Mouse (Mus musculus): ENCODE results near the gene Cavin1. TPM values are rescaled to one million over a fixed set of nuclear protein-coding genes. Genes with fewer than 3 reads are reported as not detected.

Cavin1 gene
- total and polyA plus RNA-seq, 3 experiments = 3.4 to 9.0 TPM; not detected in 1

- TF ChIP-seq MXI1 (IDR thresholded peaks at IDR 0.05; ENCODE audit: low read depth, low read length) (peak; percentile 100), POLR2AphosphoS2 (IDR thresholded peaks at IDR 0.05; ENCODE audit: low read length) (peak; percentile 73), ZC3H11A (IDR thresholded peaks at IDR 0.05; ENCODE audit: low read depth, low read length) (no peak), MYB (IDR thresholded peaks at IDR 0.05; ENCODE audit: low read depth, low read length) (no peak), MAZ (IDR thresholded peaks at IDR 0.05; ENCODE audit: low read depth, low read length) (peak; percentile 96), SMC3 (IDR thresholded peaks at IDR 0.05; ENCODE audit: low read depth, low read length) (peak; percentile 27; the same call in 1 of the 2 replicates), BHLHE40 (IDR thresholded peaks at IDR 0.05; ENCODE audit: borderline replicate concordance, low read depth, low read length) (peak; percentile 74), MEF2A (IDR thresholded peaks at IDR 0.05; ENCODE audit: extremely low read depth, insufficient replicate concordance, low read depth, low read length, poor library complexity, severe bottlenecking) (no peak), SIN3A (IDR thresholded peaks at IDR 0.05; ENCODE audit: low read length) (peak; percentile 100), MAX (IDR thresholded peaks at IDR 0.05; ENCODE audit: low read length) (peak; percentile 99), ZMIZ1 (IDR thresholded peaks at IDR 0.05; ENCODE audit: low read depth, low read length) (no peak), TBP (IDR thresholded peaks at IDR 0.05; ENCODE audit: low read depth, low read length) (peak; percentile 92), EP300 (IDR thresholded peaks at IDR 0.05; ENCODE audit: low read depth in 1 of 2, low read length in 2 of 2) (peak; percentile 43 to 79; a peak in 3 of 4 replicates), MYC (IDR thresholded peaks at IDR 0.05; ENCODE audit: low read depth, low read length) (peak; percentile 99), POLR2AphosphoS5 (IDR thresholded peaks at IDR 0.05; ENCODE audit: borderline replicate concordance, low read depth, low read length) (no peak), UBTF (IDR thresholded peaks at IDR 0.05; ENCODE audit: borderline replicate concordance, insufficient read depth, low read depth, low read length) (no peak), TCF12 (IDR thresholded peaks at IDR 0.05; ENCODE audit: low read depth, low read length) (peak; percentile 76), CTCF (IDR thresholded peaks at IDR 0.05 in 2 of 3, conservative IDR thresholded peaks at IDR 0.05 in 1 of 3; ENCODE audit: control insufficient read depth in 1 of 3, insufficient read depth in 1 of 3, low read depth in 2 of 3, low read length in 3 of 3, poor library complexity in 1 of 3, severe bottlenecking in 1 of 3) (no peak), USF1 (IDR thresholded peaks at IDR 0.05; ENCODE audit: low read depth, low read length) (peak; percentile 87), ELF1 (IDR thresholded peaks at IDR 0.05; ENCODE audit: low read depth, low read length) (peak; percentile 69), NELFE (IDR thresholded peaks at IDR 0.05; ENCODE audit: low read depth, low read length) (peak; percentile 79)
Observed at GRCm38 (mm10) chr11:100939512-100940151, 31.1 kb downstream of the Cavin1 start, which contains the start of gene Stat3 (continued).

- peak; percentile 75 for DNase-seq (ENCODE audit: low read depth, low spot score)
- Histone ChIP-seq H3K4me1 (ENCODE audit: control insufficient read depth in 1 of 2, insufficient read depth in 2 of 2, low read length in 2 of 2) (peaks cover 20 to 32% of the 10 kb centered on the region in 2 experiments), H3K4me3 (ENCODE audit: control insufficient read depth in 1 of 2, insufficient read depth in 1 of 2, low read depth in 2 of 2, low read length in 2 of 2) (peak overlapping the region; percentile 69 to 75), H3K27ac (ENCODE audit: control insufficient read depth, low read depth, low read length) (peak overlapping the region; percentile 19), H3K36me3 (ENCODE audit: control insufficient read depth in 1 of 2, insufficient read depth in 2 of 2, low read length in 2 of 2) (peaks cover 0 to 41% of the 10 kb centered on the region in 2 experiments; a peak in 2 of 4 replicates), H3K27me3 (ENCODE audit: control insufficient read depth in 1 of 2, insufficient read depth in 2 of 2, low read length in 2 of 2) (no peaks in the 10 kb centered on the region), H3K79me2 (ENCODE audit: control insufficient read depth, insufficient read depth, low read length, poor library complexity) (peaks cover 14% of the 10 kb centered on the region), H3K9me3 (replicated peaks; ENCODE audit: insufficient read depth, low read length) (no peaks in the 10 kb centered on the region), H3K9ac (ENCODE audit: control insufficient read depth, low read depth, low read length, poor library complexity, severe bottlenecking) (peak overlapping the region; percentile 79)
- TF ChIP-seq USF1 (IDR thresholded peaks at IDR 0.05; ENCODE audit: low read depth, low read length) (no peak), GATA1 (IDR thresholded peaks at IDR 0.05; ENCODE audit: low read depth, low read length) (no peak), ZMIZ1 (IDR thresholded peaks at IDR 0.05; ENCODE audit: low read depth, low read length) (no peak), MEF2A (IDR thresholded peaks at IDR 0.05; ENCODE audit: extremely low read depth, insufficient replicate concordance, low read depth, low read length, poor library complexity, severe bottlenecking) (no peak), CTCF (IDR thresholded peaks at IDR 0.05 in 2 of 3, conservative IDR thresholded peaks at IDR 0.05 in 1 of 3; ENCODE audit: control insufficient read depth in 1 of 3, insufficient read depth in 1 of 3, low read depth in 2 of 3, low read length in 3 of 3, poor library complexity in 1 of 3, severe bottlenecking in 1 of 3) (no peak), JUND (IDR thresholded peaks at IDR 0.05; ENCODE audit: low read depth, low read length) (no peak), TCF12 (IDR thresholded peaks at IDR 0.05; ENCODE audit: low read depth, low read length) (0 out of 2 replicates have a peak, but pooled peaks have one; percentile 14), EP300 (IDR thresholded peaks at IDR 0.05; ENCODE audit: low read depth in 1 of 2, low read length in 2 of 2) (0 out of 4 replicates have a peak, but pooled peaks of 1 of the 2 experiments have one; percentile 3), MYC (IDR thresholded peaks at IDR 0.05; ENCODE audit: low read depth, low read length) (no peak), ETS1 (IDR thresholded peaks at IDR 0.05; ENCODE audit: low read depth, low read length) (no peak), ZC3H11A (IDR thresholded peaks at IDR 0.05; ENCODE audit: low read depth, low read length) (no peak), POLR2A (IDR thresholded peaks at IDR 0.05; ENCODE audit: control insufficient read depth in 1 of 2, insufficient read depth in 1 of 2, low read depth in 1 of 2, low read length in 2 of 2, poor library complexity in 1 of 2) (peak; percentile 36 to 58; a peak in 1 of 4 replicates), NELFE (IDR thresholded peaks at IDR 0.05; ENCODE audit: low read depth, low read length) (peak; percentile 60; the same call in 1 of the 2 replicates), MAFK (IDR thresholded peaks at IDR 0.05; ENCODE audit: borderline replicate concordance, low read depth, low read length) (no peak), UBTF (IDR thresholded peaks at IDR 0.05; ENCODE audit: borderline replicate concordance, insufficient read depth, low read depth, low read length) (0 out of 2 replicates have a peak, but pooled peaks have one; percentile 68), ZNF384 (IDR thresholded peaks at IDR 0.05; ENCODE audit: low read depth, low read length) (no peak), E2F4 (IDR thresholded peaks at IDR 0.05; ENCODE audit: borderline replicate concordance, low read depth, low read length) (no peak), CHD1 (IDR thresholded peaks at IDR 0.05; ENCODE audit: low read depth, low read length) (peak; percentile 38), POLR2AphosphoS2 (IDR thresholded peaks at IDR 0.05; ENCODE audit: low read length) (peak; percentile 70; the same call in 1 of the 2 replicates)
Observed at GRCm38 (mm10) chr11:100938711-100939511, 31.8 kb downstream of the Cavin1 start.
